Mouse (Mus musculus): ENCODE data around the gene Cdh11. TPM values are rescaled to one million over a fixed set of nuclear protein-coding genes. Genes with fewer than 3 reads are reported as not detected.

The Cdh11 gene
- polyA plus RNA-seq, 1 experiment from 2014 or later: 43.3 TPM

DNA sequence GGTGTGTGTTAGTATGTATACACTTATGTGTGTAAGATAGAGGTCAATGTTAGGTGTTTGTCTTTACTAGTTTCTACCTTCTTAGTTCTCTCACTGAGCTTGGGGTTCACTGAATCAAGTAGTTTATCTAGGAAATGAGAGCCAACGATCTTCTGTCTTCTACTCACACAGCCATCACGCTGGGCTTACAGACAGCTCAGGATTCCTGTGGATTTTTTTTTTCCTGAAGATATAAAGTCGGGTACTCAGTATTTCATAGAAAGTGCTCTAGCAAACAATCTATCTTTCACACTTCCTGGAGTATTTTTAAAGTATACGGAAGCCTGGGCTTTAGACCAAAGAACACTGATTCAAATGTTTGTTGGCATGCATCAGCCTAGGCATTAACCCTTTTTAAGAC lies 184.1 kb downstream of the Cdh11 start:
- no peaks in the 10 kb centered on the region for H3K27me3 ChIP-seq (ENCODE audit: control insufficient read depth, insufficient read depth, low read length)
- ATAC-seq (ENCODE audit: low FRiP score, low TSS enrichment) (no peak), DNase-seq (no peak)
- H3K36me3 ChIP-seq (ENCODE audit: control insufficient read depth, insufficient read depth, low read length): no peaks in the 10 kb centered on the region
- H3K9ac ChIP-seq (replicated peaks; ENCODE audit: low read length): no peak overlapping the region
- H3K27ac ChIP-seq (replicated peaks; ENCODE audit: low read depth, low read length): no peak overlapping the region
- no peak overlapping the region for H3K4me2 ChIP-seq (ENCODE audit: low read length)
- H3K4me3 ChIP-seq (replicated peaks; ENCODE audit: low read depth, low read length): no peak overlapping the region
- 84% methylated on average over 4 of the region's 4 CpGs for WGBS
- H3K9me3 ChIP-seq (ENCODE audit: control insufficient read depth, low read length): no peaks in the 10 kb centered on the region
- no peaks in the 10 kb centered on the region for H3K4me1 ChIP-seq (ENCODE audit: control insufficient read depth, insufficient read depth, low read length)

DNA sequence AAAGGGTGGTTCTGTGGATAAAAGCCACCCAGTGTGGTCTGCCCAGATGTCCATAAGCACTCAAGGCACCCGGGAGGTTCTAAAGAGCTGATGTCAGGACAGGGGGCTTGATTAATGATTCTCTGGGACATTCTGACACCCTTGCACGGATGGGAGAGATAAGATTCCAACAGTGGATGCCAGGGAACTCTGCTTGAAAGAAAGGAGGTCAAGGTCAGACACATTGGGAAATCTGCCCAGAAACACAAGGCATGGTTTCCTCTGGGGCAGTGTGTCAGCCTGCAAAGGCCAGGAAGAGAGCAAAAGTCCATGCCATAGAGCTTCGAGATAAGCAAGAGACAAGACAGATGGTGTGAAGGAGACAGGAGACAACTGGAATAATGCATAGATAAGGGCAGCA lies 188.9 kb downstream of the Cdh11 start:
- Histone ChIP-seq H3K9ac (replicated peaks; ENCODE audit: low read length) (no peak overlapping the region), H3K27me3 (ENCODE audit: control insufficient read depth, insufficient read depth, low read length) (no peaks in the 10 kb centered on the region), H3K36me3 (ENCODE audit: control insufficient read depth, insufficient read depth, low read length) (no peaks in the 10 kb centered on the region), H3K27ac (replicated peaks; ENCODE audit: low read depth, low read length) (no peak overlapping the region), H3K9me3 (ENCODE audit: control insufficient read depth, low read length) (no peaks in the 10 kb centered on the region), H3K4me3 (replicated peaks; ENCODE audit: low read depth, low read length) (no peak overlapping the region), H3K4me1 (ENCODE audit: control insufficient read depth, insufficient read depth, low read length) (no peaks in the 10 kb centered on the region), H3K4me2 (ENCODE audit: low read length) (no peak overlapping the region)
- ATAC-seq (ENCODE audit: low FRiP score, low TSS enrichment) (no peak), DNase-seq (no peak)
- 72% methylated on average over 3 of the region's 3 CpGs for WGBS

DNA sequence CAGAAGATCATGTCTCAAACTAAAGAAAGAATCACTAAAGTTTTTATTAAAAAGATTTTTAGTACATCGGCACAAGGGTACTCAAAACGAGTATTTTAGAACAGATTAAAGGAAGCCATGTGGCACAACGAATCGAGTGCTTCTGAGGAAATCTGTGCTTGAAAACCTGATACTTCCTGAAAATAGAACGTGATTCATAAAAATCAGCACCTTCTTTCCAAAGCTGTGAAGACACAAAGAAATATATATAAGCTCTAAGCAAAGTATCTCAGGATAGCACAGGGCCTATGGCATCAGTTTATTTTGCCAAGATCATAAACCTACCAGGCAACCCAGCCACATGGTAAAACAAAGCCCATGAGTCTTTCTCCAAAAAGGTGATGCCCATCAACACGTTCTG lies 191.5 kb downstream of the Cdh11 start:
- H3K9me3 ChIP-seq (ENCODE audit: control insufficient read depth, low read length): no peaks in the 10 kb centered on the region
- H3K9ac ChIP-seq (replicated peaks; ENCODE audit: low read length): no peak overlapping the region
- H3K4me2 ChIP-seq (ENCODE audit: low read length): no peak overlapping the region
- no peaks in the 10 kb centered on the region for H3K27me3 ChIP-seq (ENCODE audit: control insufficient read depth, insufficient read depth, low read length)
- WGBS: 90% methylated on average over 6 of the region's 6 CpGs
- no peak overlapping the region for H3K27ac ChIP-seq (replicated peaks; ENCODE audit: low read depth, low read length)
- H3K4me3 ChIP-seq (replicated peaks; ENCODE audit: low read depth, low read length): no peak overlapping the region
- DNase-seq (no peak), ATAC-seq (ENCODE audit: low FRiP score, low TSS enrichment) (no peak)
- H3K36me3 ChIP-seq (ENCODE audit: control insufficient read depth, insufficient read depth, low read length): no peaks in the 10 kb centered on the region
- no peaks in the 10 kb centered on the region for H3K4me1 ChIP-seq (ENCODE audit: control insufficient read depth, insufficient read depth, low read length)

Small RNAs within 50 kb of the gene (microRNA-seq; reads per million reads assigned to microRNA genes)
- not detected for gene Gm26301

All from midbrain, embryonic 14.5 days (tissue).